Mouse (Mus musculus) liver, embryonic 11.5 days (tissue): ENCODE measurements around the gene Clic3. TPM values are rescaled to one million over a fixed set of nuclear protein-coding genes. Genes with fewer than 3 reads are reported as not detected.

ENCODE experiments used
- ATAC-seq: fragments of 200-750 bp; cut with Nextera tagmentation; replicated peaks from 2 replicates; pipeline ENCODE4 v1.8.0; 2017; ENCODE audit warnings: moderate number of reproducible peaks, mild to moderate bottlenecking, moderate TSS enrichment, moderate library complexity; ENCODE audit not compliant: low FRiP score
- DNase-seq: peaks from one replicate; pipeline ENCODE4 v3.0.0-alpha.2; 2017; ENCODE audit warnings: low spot score
- H3K27ac ChIP-seq: fragments of 300-500 bp; sonication (generic); 2 replicates; pipeline ENCODE4 v1.5.1; 2014; ENCODE audit warnings: mild to moderate bottlenecking, low read depth, low read length, control low read depth
- H3K27me3 ChIP-seq: fragments of 300-500 bp; sonication (generic); replicated peaks from 2 replicates; pipeline ENCODE4 v1.6.1; 2014; ENCODE audit warnings: low read length, mixed read lengths; ENCODE audit not compliant: control insufficient read depth, insufficient read depth
- H3K36me3 ChIP-seq: fragments of 300-500 bp; sonication (generic); 2 replicates; pipeline ENCODE4 v1.6.1; 2014; ENCODE audit warnings: mild to moderate bottlenecking, low read length, moderate library complexity, mixed read lengths; ENCODE audit not compliant: control insufficient read depth, insufficient read depth
- H3K4me1 ChIP-seq: fragments of 300-500 bp; sonication (generic); replicated peaks from 2 replicates; pipeline ENCODE4 v1.6.1; 2014; ENCODE audit warnings: low read length, mixed read lengths; ENCODE audit not compliant: control insufficient read depth, insufficient read depth
- H3K4me2 ChIP-seq: fragments of 300-500 bp; sonication (generic); 2 replicates; pipeline ENCODE4 v1.6.1; 2014; ENCODE audit warnings: mild to moderate bottlenecking, control low read depth, moderate library complexity
- H3K4me3 ChIP-seq: fragments of 300-500 bp; sonication (generic); 2 replicates; pipeline ENCODE4 v1.5.1; 2014; ENCODE audit warnings: low read depth, low read length, control low read depth
- H3K9ac ChIP-seq: fragments of 300-500 bp; sonication (generic); 2 replicates; pipeline ENCODE4 v1.6.1; 2014; ENCODE audit warnings: low read depth, low read length, control low read depth
- H3K9me3 ChIP-seq: fragments of 300-500 bp; sonication (generic); 2 replicates; pipeline ENCODE4 v1.6.1; 2016; ENCODE audit warnings: low read length, inconsistent platforms, mixed read lengths; ENCODE audit not compliant: control insufficient read depth
- WGBS: fragments of 180-500 bp; shearing (Covaris S2); extraction: QIAGEN DNeasy Blood & Tissue Kit; methylation state at CpG from one replicate; pipeline ENCODE4 v1.1.7; 2014; 5-methylcytosine and 5-hydroxymethylcytosine counted together
- polyA plus RNA-seq: library from polyadenylated mRNA; unstranded; fragments of >200 nt; fragmentation: Nextera tagmentation; extraction: Ambion mirVana; gene quantifications from 2 replicates; pipeline ENCODE4 v1.2.1, GENCODE M21; 2014

The Clic3 gene
- polyA plus RNA-seq, 1 experiment from 2014 or later, result not detected

GRCm38 (mm10) chr2:25500071-25500575 is 43.5 kb downstream of the Clic3 start:
- Histone ChIP-seq H3K9ac (peak overlapping the region; percentile 63), H3K4me1 (peaks cover 31% of the 10 kb centered on the region), H3K36me3 (peaks cover 7% of the 10 kb centered on the region), H3K27me3 (no peaks in the 10 kb centered on the region), H3K4me2 (peak overlapping the region; percentile 68), H3K4me3 (peak overlapping the region; percentile 91), H3K27ac (peak overlapping the region; percentile 69), H3K9me3 (no peaks in the 10 kb centered on the region)
- ATAC-seq (peak; percentile 13), DNase-seq (no peak)
- 62% methylated on average over 6 of the region's 6 CpGs for WGBS

- peaks cover 31% of the 10 kb centered on the region for H3K4me1 ChIP-seq
- H3K4me3 ChIP-seq, result peak within 1 kb of the TSS; percentile 91
- ATAC-seq (peak; percentile 81), DNase-seq (peak; percentile 89)
- no peaks in the 10 kb centered on the region for H3K9me3 ChIP-seq
- H3K36me3 ChIP-seq, result peaks cover 7% of the 10 kb centered on the region
- H3K27me3 ChIP-seq, result no peaks in the 10 kb centered on the region
- peak within 1 kb of the TSS; percentile 99 for H3K4me2 ChIP-seq
- H3K27ac ChIP-seq, result peak within 1 kb of the TSS; percentile 79
- WGBS, result under 1% methylated on average over 31 of the region's 44 CpGs
- H3K9ac ChIP-seq, result peak within 1 kb of the TSS; percentile 97
Measured at GRCm38 (mm10) chr2:25500576-25501405, 44.2 kb downstream of the Clic3 start, which contains the start of gene Fbxw5. Fbxw5 (plus strand) TSS chr2:25500750.

- Histone ChIP-seq H3K9ac (peak within 1 kb of the TSS; percentile 97), H3K27ac (peak within 1 kb of the TSS; percentile 86), H3K9me3 (no peaks in the 10 kb centered on the region), H3K4me2 (peak within 1 kb of the TSS; percentile 99), H3K36me3 (peaks cover 7% of the 10 kb centered on the region), H3K4me1 (peaks cover 31% of the 10 kb centered on the region), H3K4me3 (peak within 1 kb of the TSS; percentile 91), H3K27me3 (no peaks in the 10 kb centered on the region)
- WGBS, result 78% methylated on average over 20 of the region's 20 CpGs
- no peak for ATAC-seq
- DNase-seq, result no peak
Measured at GRCm38 (mm10) chr2:25501593-25502486, 45.2 kb downstream of the Clic3 start, which contains the start of gene C8g. C8g (minus strand) TSS chr2:25501719.

- peak; percentile 74 for ATAC-seq
- H3K4me1 ChIP-seq, result peaks cover 28% of the 10 kb centered on the region
- H3K9me3 ChIP-seq, result no peaks in the 10 kb centered on the region
- H3K4me2 ChIP-seq, result peak overlapping the region; percentile 99
- 61% methylated on average over 3 of the region's 3 CpGs for WGBS
- H3K27ac ChIP-seq, result peak overlapping the region; percentile 86
- H3K27me3 ChIP-seq, result no peaks in the 10 kb centered on the region
- peak overlapping the region; percentile 91; the same call in 1 of the 2 replicates for H3K4me3 ChIP-seq
- peaks cover 7% of the 10 kb centered on the region for H3K36me3 ChIP-seq
- DNase-seq, result no peak
- 0 out of 2 replicates have a peak overlapping the region, but pooled peaks have one; percentile 8 for H3K9ac ChIP-seq
Measured at GRCm38 (mm10) chr2:25502726-25503125, 46.1 kb downstream of the Clic3 start.

- DNase-seq (no peak), ATAC-seq (no peak)
- Histone ChIP-seq H3K9ac (no peak overlapping the region), H3K4me3 (no peak overlapping the region), H3K4me1 (peaks cover 27% of the 10 kb centered on the region), H3K9me3 (no peaks in the 10 kb centered on the region), H3K27ac (no peak overlapping the region), H3K27me3 (no peaks in the 10 kb centered on the region), H3K36me3 (peaks cover 7% of the 10 kb centered on the region), H3K4me2 (no peak overlapping the region)
- 70% methylated on average over 19 of the region's 19 CpGs for WGBS
Measured at GRCm38 (mm10) chr2:25504538-25504937, 47.9 kb downstream of the Clic3 start.

- no peak overlapping the region for H3K4me2 ChIP-seq
- H3K9me3 ChIP-seq, result no peaks in the 10 kb centered on the region
- no peak overlapping the region for H3K27ac ChIP-seq
- DNase-seq, result no peak
- H3K36me3 ChIP-seq, result peaks cover 7% of the 10 kb centered on the region
- 71% methylated on average over 1 of the region's 1 CpGs for WGBS
- H3K27me3 ChIP-seq, result no peaks in the 10 kb centered on the region
- H3K4me3 ChIP-seq, result no peak overlapping the region
- ATAC-seq, result no peak
- H3K4me1 ChIP-seq, result peaks cover 25% of the 10 kb centered on the region
- no peak overlapping the region for H3K9ac ChIP-seq
Measured at GRCm38 (mm10) chr2:25505000-25505399, 48.4 kb downstream of the Clic3 start.

GRCm38 (mm10) chr2:25505860-25506259 is 49.2 kb downstream of the Clic3 start:
- ATAC-seq, result no peak
- no peak overlapping the region for H3K9ac ChIP-seq
- WGBS, result 92% methylated on average over 4 of the region's 4 CpGs

GRCm38 (mm10) chr2:25506964-25507363 is 50.3 kb downstream of the Clic3 start:
- Histone ChIP-seq H3K9ac (no peak overlapping the region), H3K36me3 (peaks cover 7% of the 10 kb centered on the region), H3K9me3 (no peaks in the 10 kb centered on the region), H3K4me2 (no peak overlapping the region), H3K27ac (no peak overlapping the region), H3K4me3 (no peak overlapping the region), H3K27me3 (no peaks in the 10 kb centered on the region), H3K4me1 (peaks cover 16% of the 10 kb centered on the region)
- WGBS, result 44% methylated on average over 5 of the region's 5 CpGs
- ATAC-seq (no peak), DNase-seq (no peak)

More at GRCm38 (mm10) chr2:25505860-25506259, 49.2 kb downstream of the Clic3 start:
- no peak overlapping the region for H3K27ac ChIP-seq
- no peaks in the 10 kb centered on the region for H3K27me3 ChIP-seq
- H3K9me3 ChIP-seq, result no peaks in the 10 kb centered on the region
- no peak overlapping the region for H3K4me2 ChIP-seq
- DNase-seq, result no peak
- H3K36me3 ChIP-seq, result peaks cover 7% of the 10 kb centered on the region
- no peak overlapping the region for H3K4me3 ChIP-seq
- peaks cover 23% of the 10 kb centered on the region for H3K4me1 ChIP-seq
